Mouse (Mus musculus): Measurements from ENCODE around the gene Psma3. TPM values are rescaled to one million over a fixed set of nuclear protein-coding genes. Genes with fewer than 3 reads are reported as not detected.
A peak's percentile ranks its signal among the peaks of the same experiment; 100 is the strongest.

Gene Psma3
- total and polyA plus RNA-seq, 3 experiments = 295 to 304 TPM; not detected in 1

DNA sequence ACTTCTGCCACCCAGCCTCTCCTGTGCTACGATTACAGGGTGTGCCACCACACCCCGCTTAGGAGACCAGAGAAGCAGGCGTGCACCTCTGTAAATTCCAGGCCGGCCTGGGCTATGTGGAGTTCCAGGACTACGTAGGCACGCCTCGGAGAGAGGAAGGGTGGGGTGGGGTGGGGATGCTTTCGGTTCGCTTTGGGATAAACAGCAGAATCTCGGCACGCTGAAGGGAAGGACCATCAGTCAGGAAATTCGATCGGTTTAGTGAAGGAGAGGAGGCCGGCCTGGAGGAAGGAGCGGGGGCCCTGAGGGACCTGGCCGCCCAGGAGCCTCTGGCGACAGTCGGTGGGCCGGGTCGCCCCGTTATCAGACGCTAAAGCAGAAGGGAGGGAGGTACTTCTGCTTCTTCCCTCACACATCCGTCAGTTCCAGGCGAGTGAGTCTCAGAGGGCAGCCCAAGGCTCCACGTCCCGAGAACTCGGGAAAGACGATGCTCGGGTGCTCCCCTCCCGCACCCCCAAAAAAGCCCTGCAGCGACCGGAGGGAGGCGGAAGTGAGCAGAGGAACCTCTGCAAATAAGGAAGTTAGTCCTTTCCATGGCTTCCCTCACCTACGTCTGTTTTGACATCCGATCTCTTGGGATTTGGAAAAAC, 6.2 kb upstream of the Psma3 start:
- no peaks in the 10 kb centered on the region; the same call in 1 of the 2 replicates for H3K79me2 ChIP-seq (ENCODE audit: control insufficient read depth, insufficient read depth, low read length, poor library complexity)
- peak overlapping the region; percentile 80 for H3K9ac ChIP-seq (ENCODE audit: control insufficient read depth, low read depth, low read length, poor library complexity, severe bottlenecking)
- H3K9me3 ChIP-seq (replicated peaks; ENCODE audit: insufficient read depth, low read length) = no peaks in the 10 kb centered on the region
- TF ChIP-seq TAL1 (IDR thresholded peaks at IDR 0.05; ENCODE audit: low read length) (no peak), TCF12 (IDR thresholded peaks at IDR 0.05; ENCODE audit: low read depth, low read length) (no peak), ZNF384 (IDR thresholded peaks at IDR 0.05; ENCODE audit: low read depth, low read length) (no peak), GATA1 (IDR thresholded peaks at IDR 0.05; ENCODE audit: low read depth, low read length) (no peak), USF1 (IDR thresholded peaks at IDR 0.05; ENCODE audit: low read depth, low read length) (no peak), SIN3A (IDR thresholded peaks at IDR 0.05; ENCODE audit: low read length) (no peak; the same call in none of the 2 replicates), MEF2A (IDR thresholded peaks at IDR 0.05; ENCODE audit: extremely low read depth, insufficient replicate concordance, low read depth, low read length, poor library complexity, severe bottlenecking) (no peak), CHD2 (IDR thresholded peaks at IDR 0.05; ENCODE audit: low read length) (no peak), MAFK (IDR thresholded peaks at IDR 0.05; ENCODE audit: borderline replicate concordance, low read depth, low read length) (no peak), POLR2AphosphoS2 (IDR thresholded peaks at IDR 0.05; ENCODE audit: low read length) (peak; percentile 89), MAX (IDR thresholded peaks at IDR 0.05; ENCODE audit: low read length) (no peak), JUND (IDR thresholded peaks at IDR 0.05; ENCODE audit: low read depth, low read length) (no peak), HCFC1 (IDR thresholded peaks at IDR 0.05; ENCODE audit: low read depth, low read length) (peak; percentile 68; the same call in 1 of the 2 replicates), BHLHE40 (IDR thresholded peaks at IDR 0.05; ENCODE audit: borderline replicate concordance, low read depth, low read length) (no peak), POLR2AphosphoS5 (IDR thresholded peaks at IDR 0.05; ENCODE audit: borderline replicate concordance, low read depth, low read length) (peak; percentile 17; the same call in 1 of the 2 replicates), ZMIZ1 (IDR thresholded peaks at IDR 0.05; ENCODE audit: low read depth, low read length) (peak; percentile 89), UBTF (IDR thresholded peaks at IDR 0.05; ENCODE audit: borderline replicate concordance, insufficient read depth, low read depth, low read length) (no peak), CHD1 (IDR thresholded peaks at IDR 0.05; ENCODE audit: low read depth, low read length) (no peak; the same call in 1 of the 2 replicates), USF2 (IDR thresholded peaks at IDR 0.05; ENCODE audit: borderline replicate concordance in 1 of 2, insufficient read depth in 1 of 2, low read depth in 1 of 2, low read length in 2 of 2) (no peak), RAD21 (IDR thresholded peaks at IDR 0.05; ENCODE audit: low read depth, low read length) (no peak), GABPA (IDR thresholded peaks at IDR 0.05; ENCODE audit: low read depth, low read length) (no peak), NRF1 (IDR thresholded peaks at IDR 0.05; ENCODE audit: insufficient read depth, low read depth, low read length, poor library complexity, severe bottlenecking) (no peak), MXI1 (IDR thresholded peaks at IDR 0.05; ENCODE audit: low read depth, low read length) (peak; percentile 67; the same call in 1 of the 2 replicates), ZC3H11A (IDR thresholded peaks at IDR 0.05; ENCODE audit: low read depth, low read length) (no peak), MYB (IDR thresholded peaks at IDR 0.05; ENCODE audit: low read depth, low read length) (no peak), ZKSCAN1 (IDR thresholded peaks at IDR 0.05; ENCODE audit: low read depth, low read length) (no peak), SMC3 (IDR thresholded peaks at IDR 0.05; ENCODE audit: low read depth, low read length) (peak; percentile 20; the same call in 1 of the 2 replicates), TBP (IDR thresholded peaks at IDR 0.05; ENCODE audit: low read depth, low read length) (no peak), MAZ (IDR thresholded peaks at IDR 0.05; ENCODE audit: low read depth, low read length) (peak; percentile 90; the same call in 1 of the 2 replicates), ETS1 (IDR thresholded peaks at IDR 0.05; ENCODE audit: low read depth, low read length) (no peak; the same call in 1 of the 2 replicates), EP300 (IDR thresholded peaks at IDR 0.05; ENCODE audit: low read depth in 1 of 2, low read length in 2 of 2) (peak; percentile 16 to 27; a peak in 2 of 4 replicates), CTCF (IDR thresholded peaks at IDR 0.05 in 2 of 3, conservative IDR thresholded peaks at IDR 0.05 in 1 of 3; ENCODE audit: control insufficient read depth in 1 of 3, insufficient read depth in 1 of 3, low read depth in 2 of 3, low read length in 3 of 3, poor library complexity in 1 of 3, severe bottlenecking in 1 of 3) (peak; percentile 48 to 67 (median 63)), MYC (IDR thresholded peaks at IDR 0.05; ENCODE audit: low read depth, low read length) (peak; percentile 12; the same call in 1 of the 2 replicates), KAT2A (conservative IDR thresholded peaks at IDR 0.05; ENCODE audit: low read depth, low read length) (no peak), RCOR1 (IDR thresholded peaks at IDR 0.05; ENCODE audit: low read depth, low read length) (no peak), ELF1 (IDR thresholded peaks at IDR 0.05; ENCODE audit: low read depth, low read length) (peak; percentile 87)

More for the DNA sequence above, 6.2 kb upstream of the Psma3 start:
- Histone ChIP-seq H3K4me3 (ENCODE audit: control insufficient read depth in 1 of 2, insufficient read depth in 1 of 2, low read depth in 2 of 2, low read length in 2 of 2) (peak overlapping the region; percentile 57 to 80), H3K27me3 (ENCODE audit: control insufficient read depth in 1 of 2, insufficient read depth in 2 of 2, low read length in 2 of 2) (no peaks in the 10 kb centered on the region), H3K36me3 (ENCODE audit: control insufficient read depth in 1 of 2, insufficient read depth in 2 of 2, low read length in 2 of 2) (peaks cover 0 to 2% of the 10 kb centered on the region in 2 experiments; a peak in 2 of 4 replicates), H3K27ac (ENCODE audit: control insufficient read depth, low read depth, low read length) (peak overlapping the region; percentile 92), H3K4me1 (ENCODE audit: control insufficient read depth in 1 of 2, insufficient read depth in 2 of 2, low read length in 2 of 2) (no peaks in the 10 kb centered on the region)
- DNase-seq (ENCODE audit: low read depth, low spot score) = peak; percentile 93
